Mouse (Mus musculus) forebrain, embryonic 14.5 days (tissue): ENCODE measurements around the gene Tbce. TPM values are rescaled to one million over a fixed set of nuclear protein-coding genes. Genes with fewer than 3 reads are reported as not detected.

Source experiments
- ATAC-seq: fragments of 200-750 bp; cut with Nextera tagmentation; 2 replicates; pipeline ENCODE4 v1.8.0; 2017; ENCODE audit warnings: mild to moderate bottlenecking, moderate library complexity
- DNase-seq: peaks from one replicate; pipeline ENCODE4 v3.0.0-alpha.2; 2015; ENCODE audit warnings: low spot score
- H3K27ac ChIP-seq: fragments of 300-500 bp; sonication (generic); 2 replicates; pipeline ENCODE4 v1.5.1; 2014; ENCODE audit warnings: low read depth, mild to moderate bottlenecking, control low read depth, low read length, moderate library complexity
- H3K27me3 ChIP-seq: fragments of 300-500 bp; sonication (generic); replicated peaks from 2 replicates; pipeline ENCODE4 v1.6.1; 2014; ENCODE audit warnings: low read length, control low read depth, mixed read lengths; ENCODE audit not compliant: control insufficient read depth, insufficient read depth
- H3K36me3 ChIP-seq: fragments of 300-500 bp; sonication (generic); 2 replicates; pipeline ENCODE4 v1.6.1; 2014; ENCODE audit warnings: low read length, control low read depth; ENCODE audit not compliant: control insufficient read depth, insufficient read depth
- H3K4me1 ChIP-seq: fragments of 300-500 bp; sonication (generic); 2 replicates; pipeline ENCODE4 v1.6.1; 2014; ENCODE audit warnings: antibody characterized with exemption, low read length, control low read depth; ENCODE audit not compliant: control insufficient read depth, insufficient read depth
- H3K4me2 ChIP-seq: fragments of 300-500 bp; sonication (generic); 2 replicates; pipeline ENCODE4 v1.6.1; 2014; ENCODE audit warnings: mild to moderate bottlenecking, control low read depth, low read length
- H3K4me3 ChIP-seq: fragments of 300-500 bp; sonication (generic); 2 replicates; pipeline ENCODE4 v1.5.1; 2014; ENCODE audit warnings: low read depth, low read length, control low read depth
- H3K9ac ChIP-seq: fragments of 300-500 bp; sonication (generic); 2 replicates; pipeline ENCODE4 v1.6.1; 2014; ENCODE audit warnings: mild to moderate bottlenecking, low read length, control low read depth, moderate library complexity
- H3K9me3 ChIP-seq: fragments of 300-500 bp; sonication (generic); replicated peaks from 2 replicates; pipeline ENCODE4 v1.6.1; 2016; ENCODE audit warnings: low read length, control low read depth, mixed read lengths; ENCODE audit not compliant: control insufficient read depth
- WGBS: fragments of 180-500 bp; shearing (Covaris S2); extraction: QIAGEN DNeasy Blood & Tissue Kit; methylation state at CpG from one replicate; pipeline ENCODE4 v1.1.7; 2014; 5-methylcytosine and 5-hydroxymethylcytosine counted together
- polyA plus RNA-seq: library from polyadenylated mRNA; unstranded; fragments of >200 nt; fragmentation: Nextera tagmentation; extraction: Ambion mirVana; gene quantifications from 2 replicates; pipeline ENCODE4 v1.2.1, GENCODE M21; 2014

Gene Tbce
- polyA plus RNA-seq, result 97.3 and 107 TPM in 2 replicates

- ATAC-seq, result peak; percentile 98
Observed at GRCm38 (mm10) chr13:14039292-14039965, at the start of gene Tbce. TSS of gene Tbce (minus strand) at chr13:14039638.

GRCm38 (mm10) chr13:14088669-14089068 lies 49.2 kb upstream of the Tbce start:
- no peaks in the 10 kb centered on the region for H3K36me3 ChIP-seq
- H3K4me3 ChIP-seq, result no peak overlapping the region
- 97% methylated on average over 1 of the region's 1 CpGs for WGBS
- H3K4me2 ChIP-seq, result no peak overlapping the region
- DNase-seq (no peak), ATAC-seq (no peak)
- H3K9me3 ChIP-seq, result no peaks in the 10 kb centered on the region
- H3K4me1 ChIP-seq, result no peaks in the 10 kb centered on the region
- H3K27ac ChIP-seq, result no peak overlapping the region
- H3K27me3 ChIP-seq, result no peaks in the 10 kb centered on the region
- H3K9ac ChIP-seq, result no peak overlapping the region

More at GRCm38 (mm10) chr13:14039292-14039965, at the start of gene Tbce:
- under 1% methylated on average over 35 of the region's 35 CpGs for WGBS
- Histone ChIP-seq H3K4me2 (peak within 1 kb of the TSS; percentile 79), H3K4me3 (peak within 1 kb of the TSS; percentile 64), H3K9ac (peak within 1 kb of the TSS; percentile 88), H3K9me3 (no peaks in the 10 kb centered on the region), H3K4me1 (peaks cover 6% of the 10 kb centered on the region; the same call in 1 of the 2 replicates), H3K27me3 (no peaks in the 10 kb centered on the region), H3K27ac (peak within 1 kb of the TSS; percentile 95), H3K36me3 (no peaks in the 10 kb centered on the region)
- DNase-seq, result peak; percentile 97

- no peak for ATAC-seq
- H3K27ac ChIP-seq, result no peak overlapping the region
- no peaks in the 10 kb centered on the region for H3K9me3 ChIP-seq
- no peak overlapping the region for H3K4me3 ChIP-seq
- no peak overlapping the region for H3K9ac ChIP-seq
- DNase-seq, result no peak
- H3K27me3 ChIP-seq, result no peaks in the 10 kb centered on the region
- 89% methylated on average over 1 of the region's 1 CpGs for WGBS
- no peaks in the 10 kb centered on the region for H3K4me1 ChIP-seq
- no peak overlapping the region for H3K4me2 ChIP-seq
- H3K36me3 ChIP-seq, result no peaks in the 10 kb centered on the region
Observed at GRCm38 (mm10) chr13:14075326-14075725, 35.9 kb upstream of the Tbce start.

- Histone ChIP-seq H3K9me3 (no peaks in the 10 kb centered on the region), H3K4me3 (no peak overlapping the region), H3K9ac (no peak overlapping the region), H3K4me1 (no peaks in the 10 kb centered on the region), H3K4me2 (no peak overlapping the region), H3K36me3 (no peaks in the 10 kb centered on the region), H3K27me3 (no peaks in the 10 kb centered on the region), H3K27ac (no peak overlapping the region)
- no peak for ATAC-seq
- 96% methylated on average over 1 of the region's 1 CpGs for WGBS
- no peak for DNase-seq
Observed at GRCm38 (mm10) chr13:14074371-14074770, 34.9 kb upstream of the Tbce start.

GRCm38 (mm10) chr13:14069291-14069690 lies 29.9 kb upstream of the Tbce start:
- H3K4me2 ChIP-seq, result no peak overlapping the region
- DNase-seq (no peak), ATAC-seq (no peak)
- H3K4me1 ChIP-seq, result peaks cover 4% of the 10 kb centered on the region; the same call in 1 of the 2 replicates
- WGBS, result 80% methylated on average over 1 of the region's 1 CpGs
- no peak overlapping the region for H3K4me3 ChIP-seq
- H3K9me3 ChIP-seq, result no peaks in the 10 kb centered on the region
- no peak overlapping the region for H3K27ac ChIP-seq
- no peaks in the 10 kb centered on the region for H3K27me3 ChIP-seq
- peaks cover 4% of the 10 kb centered on the region; the same call in 1 of the 2 replicates for H3K36me3 ChIP-seq
- H3K9ac ChIP-seq, result no peak overlapping the region

GRCm38 (mm10) chr13:14068035-14068434 lies 28.6 kb upstream of the Tbce start:
- Histone ChIP-seq H3K9ac (no peak overlapping the region), H3K4me2 (no peak overlapping the region), H3K36me3 (peaks cover 4% of the 10 kb centered on the region; the same call in 1 of the 2 replicates), H3K9me3 (no peaks in the 10 kb centered on the region), H3K4me3 (no peak overlapping the region), H3K27me3 (no peaks in the 10 kb centered on the region), H3K27ac (no peak overlapping the region), H3K4me1 (peaks cover 4% of the 10 kb centered on the region; the same call in 1 of the 2 replicates)
- ATAC-seq, result no peak
- no peak for DNase-seq

- peaks cover 4% of the 10 kb centered on the region; the same call in 1 of the 2 replicates for H3K36me3 ChIP-seq
- no peak overlapping the region for H3K9ac ChIP-seq
- H3K27me3 ChIP-seq, result no peaks in the 10 kb centered on the region
- no peak for ATAC-seq
- no peak overlapping the region for H3K4me2 ChIP-seq
- H3K27ac ChIP-seq, result no peak overlapping the region
- H3K9me3 ChIP-seq, result no peaks in the 10 kb centered on the region
- WGBS, result 83% methylated on average over 1 of the region's 1 CpGs
- no peak overlapping the region for H3K4me3 ChIP-seq
- peaks cover 10% of the 10 kb centered on the region for H3K4me1 ChIP-seq
- no peak for DNase-seq
Observed at GRCm38 (mm10) chr13:14065701-14066100, 26.3 kb upstream of the Tbce start.

- Histone ChIP-seq H3K4me2 (peak overlapping the region; percentile 76), H3K4me3 (peak overlapping the region; percentile 98), H3K27me3 (no peaks in the 10 kb centered on the region), H3K36me3 (peaks cover 4% of the 10 kb centered on the region), H3K9me3 (no peaks in the 10 kb centered on the region), H3K27ac (peak overlapping the region; percentile 96; the same call in 1 of the 2 replicates), H3K9ac (peak overlapping the region; percentile 98), H3K4me1 (peaks cover 10% of the 10 kb centered on the region)
- ATAC-seq (no peak), DNase-seq (no peak)
- WGBS, result 13% methylated on average over 9 of the region's 9 CpGs
Observed at GRCm38 (mm10) chr13:14065028-14065380, 25.6 kb upstream of the Tbce start.

- DNase-seq (peak; percentile 22), ATAC-seq (no peak)
- H3K36me3 ChIP-seq, result peaks cover 6% of the 10 kb centered on the region
- no peaks in the 10 kb centered on the region for H3K9me3 ChIP-seq
- H3K27ac ChIP-seq, result peak overlapping the region; percentile 96
- peak overlapping the region; percentile 76 for H3K4me2 ChIP-seq
- peaks cover 10% of the 10 kb centered on the region for H3K4me1 ChIP-seq
- H3K27me3 ChIP-seq, result no peaks in the 10 kb centered on the region
- peak overlapping the region; percentile 98 for H3K9ac ChIP-seq
- WGBS, result under 1% methylated on average over 58 of the region's 65 CpGs
- peak overlapping the region; percentile 98 for H3K4me3 ChIP-seq
Observed at GRCm38 (mm10) chr13:14064341-14065027, 25.0 kb upstream of the Tbce start.
